Mouse (Mus musculus) T-helper 2 cell (primary cell): ENCODE measurements around the gene Tmem161a.
"Not testable (repeated sequence)": the region's sequence is repeated elsewhere in the genome, so short reads cannot be mapped to it uniquely, and the experiment has no call there.

ENCODE experiments used
- in situ Hi-C: fragments of 300-600 bp; cut with MboI, MseI; formaldehyde crosslinking; loops from one replicate; pipeline ENCODE4 v1.15.1; 2025; ENCODE audit warnings: high pct_unique_total_duplicates

The Tmem161a gene

DNA sequence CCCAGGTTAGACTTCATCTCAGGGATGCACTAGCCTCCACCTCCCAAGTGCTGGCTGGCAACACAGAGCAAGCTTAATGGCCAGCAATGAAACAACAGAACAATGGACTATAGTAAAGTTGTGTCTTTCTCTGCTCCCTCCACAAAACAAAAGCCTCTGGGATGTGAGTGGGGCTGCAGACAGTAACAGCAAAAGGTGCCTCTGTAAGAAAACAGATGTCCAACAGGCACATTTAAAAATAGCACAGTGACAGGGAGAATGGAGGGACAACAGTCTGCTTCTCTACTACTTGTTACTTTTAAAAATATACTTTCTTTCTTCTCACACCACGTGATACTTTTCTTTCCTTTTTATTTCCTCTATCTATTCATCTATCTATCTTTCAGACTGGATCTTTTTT lies 32.6 kb downstream of the Tmem161a start:
- in situ Hi-C loops = no loop called here

DNA sequence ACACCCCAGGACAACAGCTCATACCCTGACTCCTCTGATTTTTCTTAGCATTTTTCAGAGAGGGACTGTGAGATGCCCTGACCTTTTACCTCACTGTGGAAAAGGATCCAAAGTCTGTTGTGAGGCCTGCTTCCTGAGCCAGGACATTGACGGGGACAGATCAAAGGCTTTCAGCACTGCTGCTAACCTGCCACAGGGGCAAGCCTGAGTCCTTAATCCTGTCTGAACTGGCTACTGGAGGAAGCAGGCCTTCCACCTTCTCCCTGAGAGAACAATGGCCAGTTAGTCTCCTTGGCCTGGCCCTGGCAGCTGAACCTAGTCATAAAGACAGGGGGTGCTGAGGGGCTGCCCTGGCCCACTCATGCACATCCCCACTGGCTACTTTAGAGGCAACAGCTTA lies 36.0 kb downstream of the Tmem161a start:
- in situ Hi-C loops = no loop called here

DNA sequence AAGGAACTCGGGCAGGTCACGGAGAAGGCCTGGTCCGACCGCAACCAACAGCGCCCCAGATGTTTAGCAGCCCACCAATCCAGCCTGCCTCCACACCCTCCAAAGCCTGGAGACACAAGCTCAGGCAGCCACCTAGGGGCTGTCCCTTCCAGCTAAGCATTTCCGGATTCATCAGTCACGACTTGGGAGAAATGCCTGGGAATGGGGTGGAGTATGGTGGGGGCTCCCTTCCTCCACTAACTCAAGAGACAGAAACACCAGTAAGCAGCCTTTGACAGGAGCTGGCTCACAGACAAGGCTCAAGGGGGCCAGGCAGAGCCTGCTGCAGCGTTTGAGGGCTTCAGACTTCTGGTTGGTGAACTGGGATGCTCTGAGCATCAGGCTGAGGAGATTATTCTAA lies 38.4 kb downstream of the Tmem161a start:
- in situ Hi-C loops = no loop called here

DNA sequence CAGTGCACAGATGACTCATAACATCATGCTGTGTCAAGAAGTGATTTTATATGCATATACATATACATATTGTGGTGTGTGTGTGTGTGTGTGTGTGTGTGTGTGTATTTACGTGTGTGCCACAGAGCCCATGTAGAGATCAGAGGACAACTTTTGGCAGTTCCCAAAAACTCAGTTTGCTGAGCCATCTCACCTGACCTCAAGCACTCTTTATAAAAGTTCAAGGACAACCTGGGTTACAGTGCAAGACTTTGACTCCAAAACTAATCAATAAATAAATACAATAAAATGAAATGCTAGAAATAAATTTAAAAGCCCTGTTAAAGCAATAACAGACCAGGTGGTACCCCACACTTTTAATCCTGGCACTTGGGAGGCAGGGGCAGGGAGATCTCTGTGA lies 39.1 kb downstream of the Tmem161a start:
- in situ Hi-C loops = no loop called here

DNA sequence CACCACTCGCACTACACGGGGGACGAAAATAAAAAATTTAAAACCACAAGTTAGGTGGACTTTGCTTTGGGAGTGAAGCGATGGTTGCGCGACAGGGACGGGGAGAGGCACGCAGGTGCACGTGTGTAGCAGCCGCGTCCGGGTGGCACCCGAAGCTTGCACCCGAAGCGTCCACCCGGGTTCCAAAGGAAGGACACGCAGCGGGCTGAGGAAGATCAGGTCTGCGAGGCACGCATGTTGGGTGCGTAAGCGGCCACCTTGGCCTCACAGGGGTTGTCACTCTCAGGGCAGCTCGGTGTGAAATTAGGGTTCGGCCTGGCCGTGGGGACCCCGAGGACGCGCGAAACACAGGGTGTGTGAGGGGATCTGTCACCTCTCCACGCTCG lies 39.6 kb downstream of the Tmem161a start:
- in situ Hi-C loops = no loop called here

DNA sequence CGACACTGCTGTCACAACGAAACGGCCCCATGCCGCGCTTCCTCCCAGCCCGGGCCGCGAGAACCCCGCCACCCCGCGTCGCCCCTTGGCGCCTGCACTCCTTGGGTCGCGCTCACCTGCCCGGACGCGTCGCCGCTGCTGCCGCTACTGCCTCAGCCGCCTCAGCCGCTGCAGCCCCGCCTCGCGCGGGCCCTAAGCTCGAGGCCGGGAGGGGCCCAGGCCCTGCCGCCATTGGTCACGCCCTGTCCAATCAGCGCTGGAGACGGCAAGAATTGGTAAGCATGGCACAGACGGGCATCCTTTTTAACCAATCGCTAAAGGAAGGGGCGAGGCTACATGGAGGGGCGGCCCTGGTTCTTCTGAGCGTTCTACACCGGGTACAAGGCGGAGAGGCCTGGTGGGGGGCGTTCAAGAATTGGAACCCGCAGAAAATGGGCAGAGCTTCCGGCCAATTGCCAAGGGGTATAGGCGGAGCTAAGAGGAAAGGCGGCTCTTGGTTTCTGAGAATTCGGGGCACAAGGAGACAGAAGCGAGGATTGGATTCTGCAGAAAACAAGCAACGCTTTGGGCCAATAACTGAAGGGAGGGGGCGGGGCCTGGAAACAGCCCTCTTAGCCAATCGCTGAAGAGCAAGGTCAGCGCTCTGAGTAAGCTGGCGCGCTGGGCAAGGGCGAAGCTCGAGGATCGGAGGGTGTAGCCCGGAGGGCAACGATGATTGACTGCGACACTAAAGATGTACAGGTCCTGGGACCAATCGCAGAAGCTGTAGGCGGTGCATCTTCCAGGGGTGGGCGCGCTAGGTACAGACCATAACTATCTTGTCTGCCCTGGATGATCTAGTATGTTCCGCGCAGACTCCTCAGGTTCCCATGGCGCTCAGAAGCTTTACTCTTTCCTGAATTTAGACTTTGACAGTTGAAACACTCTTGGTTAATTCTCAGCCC lies 40.2 kb downstream of the Tmem161a start, which contains the start of gene Slc25a42:
Gene Slc25a42, minus strand, starts transcription at position 194 of the 944 bp plus-strand sequence.
- in situ Hi-C loops = no loop called here

DNA sequence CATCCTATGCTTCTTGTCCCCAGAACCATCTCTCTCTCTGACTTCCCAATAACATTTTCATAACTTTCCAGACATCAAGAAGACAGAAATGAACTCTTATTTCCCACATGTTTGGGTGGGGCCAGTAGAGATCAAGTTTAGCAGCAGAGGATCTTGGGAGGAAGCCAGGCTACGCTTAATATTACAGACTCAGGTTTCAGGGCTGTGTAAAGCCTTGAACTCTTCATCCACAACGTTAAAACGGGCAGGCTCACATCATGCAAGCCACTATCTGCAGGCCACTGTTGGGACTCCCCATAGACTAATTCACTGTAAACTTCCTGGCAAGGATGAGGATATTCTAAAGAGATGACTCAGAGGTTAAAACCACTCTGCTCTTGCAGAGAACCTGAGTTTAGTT lies 42.3 kb downstream of the Tmem161a start:
- in situ Hi-C loops = no loop called here

DNA sequence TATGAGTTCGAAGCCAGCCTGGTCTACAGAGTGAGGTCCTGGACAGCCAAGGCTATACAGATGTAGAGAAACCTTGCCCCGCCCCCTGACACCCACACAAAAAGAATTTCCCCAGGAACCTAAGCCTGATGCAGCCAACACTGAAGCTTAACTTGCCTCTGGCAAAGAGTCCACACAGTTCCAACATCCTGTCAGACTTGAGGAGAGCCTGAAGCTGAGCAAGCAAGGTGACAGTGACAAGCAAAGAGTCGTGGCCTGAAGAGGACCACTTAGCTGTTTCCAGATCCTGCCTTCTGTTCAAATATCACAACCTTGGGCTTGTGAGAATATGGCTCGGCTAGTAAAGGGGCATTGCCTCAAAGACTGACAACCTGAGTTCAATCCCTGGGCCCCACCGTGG lies 42.9 kb downstream of the Tmem161a start:
- in situ Hi-C loops = no loop called here

DNA sequence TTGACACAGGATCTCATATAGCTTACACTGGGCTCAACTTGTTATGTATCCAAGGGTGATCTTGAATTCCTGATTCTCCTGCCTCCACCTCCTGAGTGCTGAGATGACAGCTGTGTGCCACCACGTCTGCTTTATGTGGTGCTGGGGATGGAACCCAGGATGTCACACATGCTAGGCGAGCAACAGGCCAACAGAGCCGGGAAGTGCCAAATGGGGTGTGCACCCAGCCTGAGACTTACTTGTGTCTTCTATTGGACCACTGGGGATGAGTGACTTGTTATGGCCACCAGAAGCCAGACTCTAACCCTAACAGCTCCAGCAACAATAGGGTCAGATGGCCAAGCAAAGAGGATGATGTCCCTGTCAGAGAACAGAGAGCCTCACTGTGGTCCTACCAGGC lies 44.0 kb downstream of the Tmem161a start:
- in situ Hi-C loops = not testable (repeated sequence)

DNA sequence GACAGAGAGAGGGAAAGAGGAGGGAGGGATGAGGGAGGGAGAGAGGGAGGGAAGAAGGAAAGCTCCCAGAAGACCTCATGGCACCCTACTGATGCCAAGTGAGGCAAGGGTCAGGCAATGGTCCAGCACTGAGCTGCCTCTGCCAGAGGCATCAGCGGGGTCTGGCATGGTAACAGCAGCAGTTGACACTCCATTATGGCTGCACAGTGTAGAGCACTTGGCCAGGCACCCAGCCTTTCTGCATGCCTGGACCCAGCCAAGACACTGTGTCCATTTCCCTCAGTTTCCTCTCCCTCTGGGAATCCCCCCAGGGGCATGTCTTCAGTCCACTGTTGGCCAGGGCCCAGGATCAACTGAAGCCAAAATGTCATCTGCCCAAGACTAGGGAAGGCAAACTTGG lies 44.4 kb downstream of the Tmem161a start:
- in situ Hi-C loops = no loop called here

DNA sequence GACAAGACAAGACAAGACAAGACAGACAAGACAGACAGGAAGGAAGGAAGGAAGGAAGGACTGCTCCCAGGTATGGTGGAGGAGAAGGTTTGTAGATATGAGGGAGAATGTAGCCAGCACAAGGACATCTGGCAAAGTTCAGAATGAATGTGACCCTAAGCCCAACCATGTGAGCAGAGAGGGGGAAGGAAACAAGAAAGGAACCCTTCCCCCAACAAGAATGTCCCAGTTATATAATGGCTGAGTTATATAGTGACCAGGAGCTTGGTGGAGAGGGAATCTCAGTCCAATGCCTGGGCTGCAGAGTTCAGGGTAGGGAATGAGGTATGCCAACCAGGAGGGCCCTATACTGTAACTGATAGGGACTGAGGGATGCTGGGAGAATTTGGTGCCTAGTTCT lies 45.3 kb downstream of the Tmem161a start:
- in situ Hi-C loops = no loop called here

DNA sequence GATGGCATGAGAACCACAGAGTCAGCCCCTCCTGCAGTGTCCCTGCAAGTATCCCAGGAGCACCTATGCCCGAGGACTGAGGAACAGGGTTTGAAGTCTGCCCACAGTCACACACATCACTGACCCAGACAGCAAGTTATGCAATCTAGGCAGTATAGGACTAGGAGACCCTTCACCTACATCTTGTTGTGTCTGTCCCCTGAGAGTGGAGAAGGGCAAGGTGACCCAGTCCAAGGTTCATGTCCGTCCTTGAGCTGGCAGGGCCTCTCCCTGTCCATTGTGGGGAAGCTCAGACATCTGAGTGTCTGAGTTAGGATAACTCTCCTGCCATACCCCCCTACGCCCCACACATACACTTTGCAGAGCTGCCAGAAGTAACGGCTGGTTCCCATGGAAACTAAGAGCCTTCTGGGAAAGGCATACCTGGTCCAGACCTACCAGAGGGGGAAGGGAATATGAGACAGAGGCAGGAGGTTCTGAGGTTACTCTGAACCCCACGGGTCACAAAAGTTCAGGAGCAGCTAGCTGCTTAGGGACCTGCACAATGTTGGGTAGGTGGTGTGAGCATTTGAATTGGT lies 47.0 kb downstream of the Tmem161a start:
- in situ Hi-C loops = no loop called here

DNA sequence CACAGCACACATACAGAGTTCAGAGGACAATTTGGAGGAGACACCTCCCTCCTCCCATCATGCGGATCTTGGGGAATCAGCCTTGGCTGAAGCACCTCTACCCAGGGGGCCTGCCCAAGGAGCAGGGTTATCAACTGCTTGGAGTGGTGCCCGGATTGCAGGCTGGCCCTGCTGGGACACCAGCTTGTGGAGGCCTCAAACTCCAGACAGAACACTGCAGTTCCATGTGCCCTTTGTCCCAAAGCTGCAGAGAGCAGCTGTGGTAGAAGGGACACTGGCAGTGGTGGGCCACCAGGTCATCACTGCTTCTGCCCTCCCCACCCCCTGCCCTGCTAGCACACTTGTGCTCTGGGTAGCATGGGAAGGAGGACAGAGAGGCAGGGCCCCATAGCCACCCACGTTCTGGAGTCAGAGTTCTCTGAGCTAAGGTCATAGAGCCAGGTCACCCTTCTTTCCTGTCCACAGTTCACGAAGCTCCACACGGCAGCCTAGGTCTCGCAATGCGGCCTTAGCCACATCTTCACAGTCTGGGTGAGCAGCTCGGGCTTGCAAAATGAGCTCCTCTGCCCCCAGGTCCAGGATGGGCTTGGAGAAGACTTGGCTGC lies 48.2 kb downstream of the Tmem161a start:
- in situ Hi-C loops = no loop called here

DNA sequence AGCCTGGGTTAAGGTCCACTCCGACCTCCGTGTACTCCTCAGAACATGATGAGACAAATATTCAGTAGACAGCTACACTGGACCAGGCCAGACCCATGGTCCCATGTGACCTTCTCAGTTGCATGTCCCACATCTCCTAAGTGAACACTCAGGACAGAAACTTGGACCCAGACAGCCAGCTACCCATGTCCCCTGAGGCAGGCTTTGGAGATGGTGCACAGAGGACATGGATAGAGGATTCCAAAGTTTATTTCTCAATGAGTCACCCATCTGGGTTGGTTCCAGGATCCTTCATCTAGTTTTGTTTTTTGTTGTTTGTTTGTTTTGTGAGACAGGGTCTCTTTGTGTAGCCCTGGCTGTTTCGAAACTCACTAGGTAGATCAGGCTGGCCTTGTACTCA lies 48.8 kb downstream of the Tmem161a start:
- in situ Hi-C loops = no loop called here

DNA sequence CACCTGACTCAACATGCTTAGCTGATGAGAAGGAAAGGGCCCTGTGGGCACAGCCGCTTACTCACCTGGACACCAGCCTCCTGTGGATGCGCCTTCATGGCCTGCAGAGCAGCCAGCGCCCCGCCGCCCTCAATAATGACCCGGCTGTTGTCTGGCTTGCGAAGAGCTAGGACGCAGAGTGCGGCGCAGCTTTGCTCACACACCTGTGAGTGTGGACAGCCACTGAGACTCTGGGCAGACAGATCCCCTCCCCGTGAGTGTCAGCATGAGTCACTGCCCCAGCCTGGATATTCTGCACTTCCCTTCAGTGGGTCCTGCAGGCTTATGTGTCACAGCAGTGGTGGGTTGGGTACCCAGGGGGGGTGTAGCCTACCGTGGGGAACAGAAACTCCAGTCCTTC lies 49.9 kb downstream of the Tmem161a start:
- in situ Hi-C loops = no loop called here

DNA sequence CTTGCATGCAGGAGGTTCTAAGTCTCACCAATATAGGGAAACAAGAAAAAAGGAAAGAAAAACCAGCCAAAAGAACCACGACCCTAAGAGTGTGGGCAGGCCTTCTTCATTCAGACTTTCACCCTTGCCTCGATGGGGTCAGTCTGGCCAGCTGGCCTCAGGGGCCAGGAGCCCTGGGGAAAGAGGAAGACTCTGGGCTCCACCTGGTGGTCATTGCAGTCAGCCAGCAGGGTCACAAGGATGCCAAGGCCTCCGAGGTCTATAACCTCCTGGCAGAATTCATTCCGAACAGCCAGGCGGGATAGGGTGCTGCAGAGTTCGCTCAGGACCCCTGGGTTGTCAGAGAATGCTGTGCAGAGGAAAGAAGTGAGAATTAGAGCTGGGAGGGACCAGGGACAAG lies 51.2 kb downstream of the Tmem161a start:
- in situ Hi-C loops = no loop called here

DNA sequence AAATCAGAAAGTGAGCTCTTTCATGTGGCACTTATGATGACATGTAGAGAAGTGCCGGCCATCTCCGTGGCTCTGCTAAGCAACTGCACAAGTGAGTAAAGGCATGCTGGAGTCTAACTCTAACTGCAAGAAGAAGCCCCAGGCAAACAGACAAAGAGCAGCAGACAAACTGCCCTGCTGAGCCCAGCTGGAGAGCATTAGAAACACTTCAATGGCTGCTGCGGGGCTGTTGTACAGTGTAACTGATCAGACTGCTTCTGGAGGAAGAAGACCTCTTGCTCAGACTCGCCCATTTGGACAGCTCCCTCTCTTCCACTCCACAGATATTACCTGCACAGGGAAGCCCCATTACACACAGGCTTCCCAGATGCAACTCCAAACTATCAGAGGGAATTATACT lies 55.8 kb downstream of the Tmem161a start:
- in situ Hi-C loops = no loop called here

DNA sequence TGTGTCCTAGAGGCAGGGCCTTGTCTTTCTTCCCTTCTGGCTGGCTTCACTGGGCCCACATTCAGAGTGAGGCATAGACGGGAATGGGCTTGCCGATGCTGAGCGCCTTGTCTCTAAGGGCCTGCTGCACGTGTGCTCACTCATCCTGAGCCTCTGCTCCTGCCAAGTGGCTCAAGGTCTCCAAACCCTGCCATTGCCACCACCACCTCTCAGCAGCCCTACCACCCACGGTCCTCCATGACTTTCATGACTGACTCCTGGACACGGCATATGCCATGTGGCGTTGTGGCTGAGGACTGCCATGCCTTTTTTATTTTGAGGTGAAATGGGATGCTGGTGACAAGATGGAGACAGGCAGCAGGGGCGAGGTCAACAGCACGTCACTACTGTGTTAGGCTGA lies 58.7 kb downstream of the Tmem161a start:
- in situ Hi-C loops = no loop called here
